Mouse (Mus musculus): ENCODE measurements around the gene Cfap69. TPM values are rescaled to one million over a fixed set of nuclear protein-coding genes. Genes with fewer than 3 reads are reported as not detected.
A peak's percentile ranks its signal among the peaks of the same experiment; 100 is the strongest.

Cfap69 gene
- total RNA-seq, 2 experiments from 2014 or later, result 10.8 to 12.7 TPM

DNA sequence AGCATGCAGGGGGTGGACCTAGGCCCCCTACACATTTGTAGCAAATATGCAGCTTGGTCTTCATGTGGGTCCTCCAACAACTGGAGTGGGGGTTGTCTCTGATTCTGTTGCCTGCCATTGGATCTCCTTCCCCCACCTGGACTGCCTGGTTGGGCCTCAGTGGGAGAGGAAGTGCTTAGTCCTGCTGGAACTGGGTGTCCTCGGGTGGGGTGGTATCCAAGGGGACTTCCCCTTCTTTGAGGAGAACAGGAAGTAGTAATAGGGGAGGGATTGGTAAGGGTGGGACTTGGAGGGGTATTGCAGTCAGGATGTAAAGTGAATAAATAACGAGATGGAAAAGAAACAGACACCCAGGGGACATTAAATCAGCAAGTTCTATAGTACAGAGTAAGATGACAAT is 5.4 kb downstream of the Cfap69 start:
- no peak for DNase-seq (ENCODE audit: low spot score in 2 of 2)

DNA sequence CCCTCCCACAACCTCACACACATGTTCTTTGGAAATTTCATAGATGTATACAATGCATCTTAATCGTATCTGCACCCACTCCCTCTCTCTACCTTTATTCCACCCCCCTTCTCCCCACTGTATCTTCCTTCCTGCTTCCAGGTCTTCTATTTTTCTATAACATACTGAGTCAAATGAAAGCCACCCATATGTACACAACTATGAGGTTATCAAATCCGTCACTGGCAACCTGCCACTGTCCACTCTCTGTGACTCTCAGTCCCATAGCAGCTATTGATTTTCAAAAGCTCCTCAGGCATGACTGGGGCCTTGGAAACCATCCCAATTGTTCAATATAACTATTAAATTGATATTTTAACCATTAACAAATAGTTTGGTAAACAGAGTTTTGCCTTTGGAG is 6.1 kb downstream of the Cfap69 start:
- no peak for DNase-seq (ENCODE audit: low spot score in 2 of 2)

- DNase-seq (ENCODE audit: low spot score in 2 of 2), result peak; percentile 27 to 69
Measured at GRCm38 (mm10) chr5:5648817-5649569, 15.0 kb downstream of the Cfap69 start.

GRCm38 (mm10) chr5:5646173-5646572 is 17.9 kb downstream of the Cfap69 start:
- no peak for DNase-seq (ENCODE audit: low spot score in 2 of 2)

DNA sequence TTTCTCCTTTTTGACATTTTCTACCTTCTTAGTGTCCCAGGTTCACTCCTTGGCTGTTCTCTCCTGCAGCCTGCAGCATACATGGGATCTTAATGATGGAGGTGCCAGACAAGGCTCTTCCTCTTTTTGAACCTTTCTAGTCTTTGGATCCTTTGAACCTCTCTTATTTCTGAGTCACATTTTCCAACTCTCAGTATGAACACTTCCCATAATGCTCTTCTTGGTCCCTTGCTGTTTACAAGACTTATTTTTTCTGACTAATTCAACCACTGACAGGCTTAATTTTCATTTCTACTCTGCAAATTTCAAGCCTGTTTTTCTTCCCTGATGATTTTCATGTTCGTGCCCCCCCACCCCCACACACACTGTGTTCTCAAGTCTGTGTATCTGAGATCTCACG is 25.5 kb downstream of the Cfap69 start:
- peak in 1 of 2 experiments; percentile 12 for DNase-seq (ENCODE audit: low spot score in 2 of 2)

GRCm38 (mm10) chr5:5625491-5625890 is 38.5 kb downstream of the Cfap69 start:
- DNase-seq (ENCODE audit: low spot score in 2 of 2), result no peak

DNA sequence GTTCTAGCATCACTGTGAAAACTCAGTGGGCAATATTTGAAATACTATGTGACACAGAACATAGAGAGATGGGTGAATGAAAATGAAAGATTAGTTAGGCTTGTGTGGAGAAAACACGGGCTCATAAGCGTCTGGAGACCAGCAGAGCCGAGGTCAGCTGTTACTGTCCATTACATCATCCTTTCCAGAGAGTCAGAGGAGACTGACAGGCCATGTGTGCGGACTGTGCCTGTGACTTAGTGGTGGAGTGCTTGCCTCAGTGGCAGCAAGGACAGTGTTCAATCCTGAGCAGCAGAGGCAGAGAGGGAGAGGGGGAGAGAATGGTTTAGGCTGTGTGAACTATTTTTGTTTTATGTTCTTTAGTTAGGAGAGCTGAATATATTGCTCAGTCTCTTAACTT is 45.7 kb downstream of the Cfap69 start:
- no peak for DNase-seq (ENCODE audit: low spot score in 2 of 2)

DNA sequence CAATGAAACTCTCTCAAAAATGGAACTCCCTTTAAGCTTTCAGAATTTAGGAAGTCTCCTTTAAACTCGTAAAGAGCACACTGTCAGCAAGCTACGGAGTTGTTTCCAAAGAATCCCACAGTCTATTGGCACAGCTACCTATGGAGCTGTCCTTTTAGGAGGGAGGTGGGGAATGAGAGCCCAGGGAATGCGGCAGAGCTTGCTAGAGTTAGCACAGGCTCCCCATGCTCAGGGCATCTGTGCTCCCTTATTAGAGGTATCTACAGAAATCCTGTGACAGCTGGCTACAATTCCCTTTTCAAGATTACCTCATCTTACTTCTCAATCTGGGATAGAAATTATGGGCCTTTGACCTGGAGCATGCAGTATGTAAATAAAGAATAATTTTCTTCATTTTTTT is 53.5 kb downstream of the Cfap69 start:
- DNase-seq (ENCODE audit: low spot score in 2 of 2), result no peak

DNA sequence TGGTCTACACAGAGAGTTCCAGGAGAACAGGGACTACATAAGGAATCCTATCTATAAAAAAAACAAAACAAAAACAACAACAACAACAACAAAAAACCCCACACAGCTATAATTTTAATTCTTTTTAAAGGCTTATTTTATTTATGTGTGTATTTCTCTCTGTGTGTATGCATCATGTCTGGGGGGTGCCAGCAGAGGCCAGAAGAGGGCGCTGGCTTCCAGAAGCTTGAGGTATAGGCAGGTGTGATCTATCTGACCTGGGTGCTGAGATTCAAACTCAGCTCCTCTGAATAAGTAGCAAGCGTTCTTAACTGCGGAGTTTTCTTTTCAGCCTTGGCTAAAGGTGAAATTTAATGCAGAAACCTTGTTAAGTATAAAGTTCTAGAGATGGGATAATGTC is 76.4 kb downstream of the Cfap69 start:
- DNase-seq (ENCODE audit: low spot score in 2 of 2), result no peak

DNA sequence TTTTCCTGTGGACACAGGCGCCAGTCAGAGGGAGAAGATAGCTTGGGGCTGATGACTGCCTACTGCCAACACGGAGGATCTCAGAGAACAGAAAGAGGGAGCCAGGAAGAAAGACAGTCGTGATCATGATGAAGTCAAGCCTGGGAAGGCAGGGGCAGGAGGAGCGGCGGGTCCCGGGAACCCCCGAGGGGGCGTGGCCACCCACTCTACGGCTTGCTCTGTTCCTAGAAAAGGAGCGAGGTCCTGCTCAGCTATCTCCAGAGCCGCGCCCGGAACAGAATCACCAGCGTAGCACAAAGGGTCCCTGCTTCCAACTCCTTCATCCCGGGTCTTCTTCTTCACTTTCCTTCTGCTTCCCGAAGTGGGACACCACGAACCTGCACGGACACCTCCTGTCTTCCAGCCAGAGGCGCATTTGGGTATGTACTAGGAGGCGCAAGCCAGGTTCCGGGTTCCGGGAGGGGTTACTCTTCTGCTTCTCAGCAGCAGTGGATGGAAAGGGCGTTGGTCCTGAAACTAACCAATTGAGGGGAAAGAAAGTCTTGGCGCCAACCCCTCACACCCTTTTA is 90.2 kb downstream of the Cfap69 start, which contains the start of gene Gm8773:
Gm8773 (plus strand) TSS at position 51 of the 569 bp plus-strand sequence.
- DNase-seq (ENCODE audit: low spot score in 2 of 2), result no peak

- no peak for DNase-seq (ENCODE audit: low spot score in 2 of 2)
Measured at GRCm38 (mm10) chr5:5562435-5562834, 101.6 kb downstream of the Cfap69 start.

- DNase-seq (ENCODE audit: low spot score in 2 of 2), result no peak
Measured at GRCm38 (mm10) chr5:5561041-5561706, 102.9 kb downstream of the Cfap69 start.

- DNase-seq (ENCODE audit: low spot score in 2 of 2), result no peak
Measured at GRCm38 (mm10) chr5:5559798-5560197, 104.2 kb downstream of the Cfap69 start.

GRCm38 (mm10) chr5:5559079-5559740 is 104.8 kb downstream of the Cfap69 start, which contains the start of gene Gtpbp10:
TSS of gene Gtpbp10 (minus strand) at chr5:5559538.
- peak; percentile 89 to 92 for DNase-seq (ENCODE audit: low spot score in 2 of 2)

- no peak for DNase-seq (ENCODE audit: low spot score in 2 of 2)
Measured at GRCm38 (mm10) chr5:5551110-5551509, 112.9 kb downstream of the Cfap69 start.

GRCm38 (mm10) chr5:5540385-5540784 is 123.7 kb downstream of the Cfap69 start:
- no peak for DNase-seq (ENCODE audit: low spot score in 2 of 2)

GRCm38 (mm10) chr5:5539771-5540170 is 124.3 kb downstream of the Cfap69 start:
- DNase-seq (ENCODE audit: low spot score in 2 of 2), result no peak

DNA sequence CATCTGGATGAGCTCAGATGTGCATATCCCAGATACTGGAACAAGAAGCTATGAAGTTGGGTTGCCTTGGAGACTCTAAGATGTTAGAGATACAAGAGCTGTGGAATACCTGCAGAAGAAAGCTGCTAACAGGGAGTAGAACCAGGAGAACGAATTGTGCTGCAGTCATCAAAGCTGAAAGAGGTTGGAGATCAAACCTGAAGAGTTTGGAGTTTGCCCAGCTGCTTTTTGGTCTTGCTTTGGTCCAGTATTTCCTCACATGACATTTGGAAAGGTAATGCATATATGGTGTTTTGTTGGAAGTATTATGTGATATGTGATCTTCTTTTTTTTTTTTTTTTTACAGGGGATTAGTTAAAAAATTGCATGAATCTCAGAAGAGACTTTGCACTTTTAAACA is 127.9 kb downstream of the Cfap69 start:
- DNase-seq (ENCODE audit: low spot score in 2 of 2), result no peak

- no peak for DNase-seq (ENCODE audit: low spot score in 2 of 2)
Measured at GRCm38 (mm10) chr5:5533656-5534420, 130.2 kb downstream of the Cfap69 start.

Measured in layer of hippocampus, adult 18-20 months (tissue).